Mouse (Mus musculus) liver, embryonic 14.5 days (tissue): Measurements from ENCODE around the gene Csf2rb. TPM values are rescaled to one million over a fixed set of nuclear protein-coding genes. Genes with fewer than 3 reads are reported as not detected.
A peak's percentile ranks its signal among the peaks of the same experiment; 100 is the strongest.
"Not testable (repeated sequence)": the region's sequence is repeated elsewhere in the genome, so short reads cannot be mapped to it uniquely, and the experiment has no call there.

Source experiments
- ATAC-seq: fragments of 200-750 bp; cut with Nextera tagmentation; 2 replicates; pipeline ENCODE4 v1.8.0; 2017; ENCODE audit warnings: moderate number of reproducible peaks, mild to moderate bottlenecking, moderate library complexity; ENCODE audit not compliant: insufficient read depth
- DNase-seq, 3 experiments: peaks; one replicate each; pipeline ENCODE4 v3.0.0-alpha.2; 2012 to 2013; ENCODE audit warnings: low read depth in 3 of 3, low spot score in 3 of 3
- H3K27ac ChIP-seq: fragments of 300-500 bp; sonication (generic); 2 replicates; pipeline ENCODE4 v1.5.1; 2014; ENCODE audit warnings: moderate library complexity, mild to moderate bottlenecking, control low read depth, inconsistent platforms
- H3K27me3 ChIP-seq: fragments of 300-500 bp; sonication (generic); 2 replicates; pipeline ENCODE4 v1.6.1; 2014; ENCODE audit warnings: mild to moderate bottlenecking, low read length, moderate library complexity; ENCODE audit not compliant: control insufficient read depth, insufficient read depth
- H3K36me3 ChIP-seq: fragments of 300-500 bp; sonication (generic); replicated peaks from 2 replicates; pipeline ENCODE4 v1.6.1; 2014; ENCODE audit warnings: low read depth; ENCODE audit not compliant: control insufficient read depth, insufficient read depth
- H3K4me1 ChIP-seq, 2 experiments: fragments of 200-500 bp in 1 of 2; fragments of 300-500 bp in 1 of 2; sonication (generic) in 1 of 2; replicated peaks; 2 replicates each; pipeline ENCODE4 v1.6.1; 2012 to 2014; ENCODE audit warnings: antibody characterized with exemption in 1 of 2, inconsistent platforms in 1 of 2, low read length in 1 of 2; ENCODE audit not compliant: control insufficient read depth in 2 of 2, insufficient read depth in 2 of 2
- H3K4me2 ChIP-seq: fragments of 300-500 bp; sonication (generic); 2 replicates; pipeline ENCODE4 v1.6.1; 2014; ENCODE audit warnings: low read depth, mild to moderate bottlenecking, control low read depth, moderate library complexity
- H3K4me3 ChIP-seq, 2 experiments: fragments of 200-500 bp in 1 of 2; fragments of 300-500 bp in 1 of 2; sonication (generic) in 1 of 2; 2 replicates each; pipeline ENCODE4 v1.5.1; 2012 to 2014; ENCODE audit warnings: low read depth in 2 of 2, low read length in 2 of 2, mild to moderate bottlenecking in 2 of 2, control low read depth in 1 of 2, inconsistent platforms in 1 of 2, moderate library complexity in 1 of 2; ENCODE audit not compliant: insufficient read depth in 1 of 2
- H3K9ac ChIP-seq: fragments of 300-500 bp; sonication (generic); replicated peaks from 2 replicates; pipeline ENCODE4 v1.6.1; 2014; ENCODE audit warnings: mild to moderate bottlenecking, control low read depth, moderate library complexity
- H3K9me3 ChIP-seq: fragments of 300-500 bp; sonication (generic); 2 replicates; pipeline ENCODE4 v1.6.1; 2016; ENCODE audit warnings: low read length, mixed read lengths; ENCODE audit not compliant: control insufficient read depth
- CTCF ChIP-seq: IDR thresholded peaks from 2 replicates; pipeline ENCODE4 v1.5.1; 2016; ENCODE audit warnings: antibody characterized with exemption, low read depth, control low read depth
- EP300 ChIP-seq: IDR thresholded peaks from 2 replicates; pipeline ENCODE4 v1.6.1; 2016; ENCODE audit warnings: antibody characterized with exemption, low read depth
- WGBS: fragments of 180-500 bp; shearing (Covaris S2); extraction: QIAGEN DNeasy Blood & Tissue Kit; methylation state at CpG from one replicate; pipeline ENCODE4 v1.1.7; 2014; ENCODE audit not compliant: insufficient replicate concordance; 5-methylcytosine and 5-hydroxymethylcytosine counted together
- polyA plus RNA-seq, 2 experiments: library from polyadenylated mRNA; depleted of rRNA in 1 of 2; stranded (reverse) in 1 of 2; unstranded in 1 of 2; fragments of >200 nt; fragmentation: Nextera tagmentation in 1 of 2; extraction: Ambion mirVana in 1 of 2; gene quantifications; 2 replicates each; pipeline versions ENCODE4 v1.2.1 to v1.2.3; 2012 to 2014

Csf2rb gene
- polyA plus RNA-seq, 2 experiments: 4.5 to 5.9 TPM

DNA sequence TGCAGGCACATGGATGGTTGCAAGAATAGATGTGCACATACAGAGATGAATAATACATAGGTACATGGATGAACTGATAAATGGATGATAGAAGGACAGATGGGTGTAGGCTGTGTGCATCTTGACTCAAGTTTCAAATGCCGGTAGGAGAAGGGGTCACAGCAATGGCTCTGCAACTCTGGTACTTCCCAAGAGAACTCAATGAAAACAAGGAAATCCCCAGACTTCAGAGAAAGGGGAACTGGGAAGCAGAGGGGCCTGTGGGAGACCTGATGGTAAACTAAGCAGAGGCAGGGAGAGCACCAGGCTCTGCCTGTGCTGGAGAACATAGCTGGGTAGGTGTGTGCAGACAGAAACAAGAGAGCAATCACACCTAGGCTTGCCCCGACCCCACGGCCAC lies 8.8 kb downstream of the Csf2rb start:
- no peak for ATAC-seq
- H3K4me2 ChIP-seq: no peak overlapping the region

DNA sequence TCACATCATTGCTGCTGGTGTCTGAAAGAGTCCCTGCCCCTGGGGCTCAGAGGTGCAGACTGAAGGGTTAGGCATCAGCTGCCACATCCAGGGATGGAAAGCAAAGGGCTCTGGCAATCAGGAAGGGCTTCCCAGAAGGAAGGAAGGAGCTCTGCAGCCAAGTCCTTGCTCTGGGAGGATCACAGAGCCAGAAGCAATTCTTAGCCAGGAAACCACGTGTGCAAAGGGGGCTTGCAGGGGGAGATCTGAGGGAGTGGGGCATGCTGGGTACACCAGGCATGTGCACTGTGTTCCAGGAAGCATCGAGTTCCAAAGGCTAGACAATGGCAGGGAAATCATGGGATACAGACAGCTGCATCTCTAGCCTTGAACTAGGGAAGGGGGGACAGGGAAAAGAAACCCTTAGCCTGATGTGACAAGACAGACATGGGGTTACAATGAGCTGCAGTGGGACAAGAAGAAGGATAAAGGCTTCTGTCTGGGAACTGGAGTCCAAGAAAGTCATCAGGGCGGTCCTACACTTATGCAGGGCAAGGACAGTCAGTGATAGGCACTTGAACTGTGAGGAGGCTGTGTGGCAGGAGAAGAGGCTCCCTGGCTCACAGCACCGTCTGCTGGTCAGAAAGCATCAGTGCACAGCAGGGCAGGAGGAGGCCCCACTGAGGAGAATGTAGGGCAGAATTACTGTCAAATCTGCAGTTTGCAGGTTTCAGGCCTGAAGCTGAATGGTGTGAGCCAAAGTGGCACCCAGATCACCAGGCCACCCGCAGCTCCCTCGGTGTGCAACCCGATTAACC lies 14.3 kb downstream of the Csf2rb start:
- peak; percentile 95 for TF ChIP-seq CTCF
- 25% methylated on average over 7 of the region's 7 CpGs for WGBS
- DNase-seq, H3K27ac ChIP-seq, H3K4me3 ChIP-seq, H3K36me3 ChIP-seq, H3K27me3 ChIP-seq, H3K4me2 ChIP-seq, H3K4me1 ChIP-seq, H3K9ac ChIP-seq, H3K9me3 ChIP-seq: not testable (repeated sequence)
- ATAC-seq: peak; percentile 50; the same call in 1 of the 2 replicates

More for the DNA sequence above, 8.8 kb downstream of the Csf2rb start:
- 58% methylated on average over 3 of the region's 3 CpGs for WGBS
- H3K36me3 ChIP-seq: no peaks in the 10 kb centered on the region
- no peak overlapping the region for H3K27ac ChIP-seq
- no peak for TF ChIP-seq EP300
- TF ChIP-seq CTCF: no peak
- no peak overlapping the region for H3K9ac ChIP-seq
- no peak for DNase-seq
- H3K9me3 ChIP-seq: no peaks in the 10 kb centered on the region
- no peaks in the 10 kb centered on the region for H3K27me3 ChIP-seq
- H3K4me1 ChIP-seq: no peaks in the 10 kb centered on the region
- H3K4me3 ChIP-seq: no peak overlapping the region

- not testable (repeated sequence) for H3K4me2 ChIP-seq, H3K9ac ChIP-seq, H3K36me3 ChIP-seq, H3K4me3 ChIP-seq, H3K4me1 ChIP-seq, H3K27me3 ChIP-seq, ATAC-seq, H3K27ac ChIP-seq, H3K9me3 ChIP-seq, DNase-seq
- 73% methylated on average over 6 of the region's 7 CpGs for whole genome bisulfite sequencing
Observed at GRCm38 (mm10) chr15:78340919-78341318, 15.4 kb downstream of the Csf2rb start.

DNA sequence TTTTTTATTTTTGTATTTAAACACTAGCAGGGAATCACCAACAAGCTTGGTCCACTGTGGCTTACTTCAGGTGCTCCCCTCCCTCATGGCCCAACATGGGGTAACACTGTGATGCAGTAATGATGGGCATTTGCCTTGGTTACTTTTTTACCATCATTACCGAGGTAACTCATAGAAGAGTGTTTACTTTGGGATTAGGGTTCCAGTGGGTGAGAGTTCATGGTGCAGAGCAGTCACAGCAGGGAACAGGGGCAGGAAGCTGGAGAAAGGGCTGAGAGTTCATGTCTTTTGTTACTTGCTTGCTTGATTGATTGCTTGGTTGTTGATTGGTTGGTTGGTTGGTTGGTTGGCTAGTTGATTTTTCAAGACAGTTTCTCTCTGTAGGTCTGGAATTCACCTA lies 18.1 kb downstream of the Csf2rb start:
- Histone ChIP-seq H3K4me2 (no peak overlapping the region), H3K9me3 (no peaks in the 10 kb centered on the region), H3K27ac (no peak overlapping the region), H3K36me3 (no peaks in the 10 kb centered on the region), H3K4me3 (no peak overlapping the region), H3K27me3 (no peaks in the 10 kb centered on the region), H3K9ac (no peak overlapping the region), H3K4me1 (no peaks in the 10 kb centered on the region)
- no peak for ATAC-seq
- 13% methylated on average over 1 of the region's 1 CpGs for whole genome bisulfite sequencing
- TF ChIP-seq EP300: no peak
- no peak for TF ChIP-seq CTCF
- no peak for DNase-seq

GRCm38 (mm10) chr15:78344567-78344966 lies 19.0 kb downstream of the Csf2rb start:
- no peak for ATAC-seq
- no peaks in the 10 kb centered on the region for H3K9me3 ChIP-seq
- H3K36me3 ChIP-seq: no peaks in the 10 kb centered on the region
- H3K9ac ChIP-seq: no peak overlapping the region
- H3K27ac ChIP-seq: no peak overlapping the region
- TF ChIP-seq CTCF: no peak
- no peak for TF ChIP-seq EP300
- no peak overlapping the region for H3K4me2 ChIP-seq
- H3K27me3 ChIP-seq: no peaks in the 10 kb centered on the region
- H3K4me1 ChIP-seq: no peaks in the 10 kb centered on the region
- no peak for DNase-seq
- 57% methylated on average over 3 of the region's 3 CpGs for WGBS
- H3K4me3 ChIP-seq: no peak overlapping the region
